Mouse (Mus musculus): ENCODE data around the gene Crygb. TPM values are rescaled to one million over a fixed set of nuclear protein-coding genes. Genes with fewer than 3 reads are reported as not detected.
"Not testable (repeated sequence)": the region's sequence is repeated elsewhere in the genome, so short reads cannot be mapped to it uniquely, and the experiment has no call there.

Gene Crygb
- polyA plus RNA-seq, 2 experiments = 0.29 TPM; not detected in 1

DNA sequence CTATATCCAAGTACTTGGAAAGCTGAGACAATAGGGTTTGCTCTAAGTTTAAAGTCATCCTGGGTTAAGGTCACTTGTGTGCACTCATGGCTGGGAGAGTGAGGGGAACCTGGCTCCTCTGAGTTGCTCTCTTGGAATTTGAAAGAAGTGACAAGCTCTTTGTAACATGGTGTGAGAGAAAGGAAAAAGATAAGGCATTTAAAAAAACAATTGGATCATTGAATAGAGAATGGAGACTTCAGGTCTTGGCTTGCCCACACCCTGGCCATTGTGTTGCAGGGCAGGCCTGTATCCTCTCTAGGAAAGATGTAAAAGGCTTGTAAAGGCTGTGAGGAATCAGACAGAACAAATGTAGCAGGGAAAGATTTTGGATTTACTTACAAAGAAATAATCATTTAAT lies 14.2 kb downstream of the Crygb start:
- H3K4me3 ChIP-seq (replicated peaks; ENCODE audit: low read length) = no peak overlapping the region
- ATAC-seq (ENCODE audit: low FRiP score, low read depth) (no peak), DNase-seq (ENCODE audit: low spot score) (no peak)
- H3K4me1 ChIP-seq (ENCODE audit: control insufficient read depth, insufficient read depth, low read length) = no peaks in the 10 kb centered on the region
- H3K9me3 ChIP-seq (ENCODE audit: control insufficient read depth, low read length) = no peaks in the 10 kb centered on the region
- no peak for TF ChIP-seq POLR2A (IDR thresholded peaks at IDR 0.05; ENCODE audit: borderline replicate concordance, extremely low read depth, insufficient read depth, insufficient read length)
- no peak overlapping the region for H3K9ac ChIP-seq (ENCODE audit: low read depth, low read length, severe bottlenecking)
- no peaks in the 10 kb centered on the region for H3K27me3 ChIP-seq (ENCODE audit: control insufficient read depth, insufficient read depth, low read length)
- H3K36me3 ChIP-seq (ENCODE audit: control insufficient read depth, insufficient read depth, low read length) = no peaks in the 10 kb centered on the region
- H3K27ac ChIP-seq (replicated peaks; ENCODE audit: low read depth, low read length) = no peak overlapping the region
- H3K4me2 ChIP-seq (replicated peaks; ENCODE audit: low read depth, low read length, severe bottlenecking) = no peak overlapping the region

DNA sequence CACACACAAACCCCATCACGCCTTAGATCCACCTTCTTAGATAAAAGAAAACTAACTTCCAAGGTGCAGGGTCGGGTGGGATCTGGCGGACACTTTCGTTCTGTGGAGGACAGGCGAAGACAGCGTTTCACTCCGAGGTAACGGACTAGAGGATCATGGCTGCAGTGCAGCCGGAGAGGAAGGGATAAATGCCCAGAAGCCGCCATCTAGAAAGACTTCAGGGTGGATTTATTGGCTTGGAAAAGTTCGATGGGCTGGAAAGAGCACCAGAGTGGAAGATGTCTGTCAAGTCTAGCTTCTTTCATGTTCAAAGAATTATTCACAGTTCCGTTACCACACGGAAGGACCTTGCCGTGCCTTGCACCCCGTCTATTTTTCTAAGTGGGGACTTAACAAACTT lies 17.9 kb downstream of the Crygb start:
- no peak overlapping the region for H3K9ac ChIP-seq (ENCODE audit: low read depth, low read length, severe bottlenecking)
- no peak for DNase-seq (ENCODE audit: low spot score)
- no peaks in the 10 kb centered on the region; the same call in 1 of the 2 replicates for H3K27me3 ChIP-seq (ENCODE audit: control insufficient read depth, insufficient read depth, low read length)
- no peaks in the 10 kb centered on the region for H3K36me3 ChIP-seq (ENCODE audit: control insufficient read depth, insufficient read depth, low read length)
- H3K4me3 ChIP-seq (replicated peaks; ENCODE audit: low read length) = no peak overlapping the region
- no peak overlapping the region for H3K4me2 ChIP-seq (replicated peaks; ENCODE audit: low read depth, low read length, severe bottlenecking)
- ATAC-seq (ENCODE audit: low FRiP score, low read depth) = no peak
- no peaks in the 10 kb centered on the region for H3K9me3 ChIP-seq (ENCODE audit: control insufficient read depth, low read length)
- H3K27ac ChIP-seq (replicated peaks; ENCODE audit: low read depth, low read length) = no peak overlapping the region
- no peak for TF ChIP-seq POLR2A (IDR thresholded peaks at IDR 0.05; ENCODE audit: borderline replicate concordance, extremely low read depth, insufficient read depth, insufficient read length)
- 91% methylated on average over 15 of the region's 15 CpGs for WGBS
- no peaks in the 10 kb centered on the region for H3K4me1 ChIP-seq (ENCODE audit: control insufficient read depth, insufficient read depth, low read length)

GRCm38 (mm10) chr1:65063352-65063751 lies 18.7 kb downstream of the Crygb start, which contains the start of gene Crygd:
TSS of gene Crygd (minus strand) at chr1:65063452.
- Histone ChIP-seq H3K4me1 (ENCODE audit: control insufficient read depth, insufficient read depth, low read length) (no peaks in the 10 kb centered on the region), H3K36me3 (ENCODE audit: control insufficient read depth, insufficient read depth, low read length) (no peaks in the 10 kb centered on the region), H3K9ac (ENCODE audit: low read depth, low read length, severe bottlenecking) (no peak within 1 kb of the TSS), H3K27ac (replicated peaks; ENCODE audit: low read depth, low read length) (no peak within 1 kb of the TSS), H3K4me2 (replicated peaks; ENCODE audit: low read depth, low read length, severe bottlenecking) (no peak within 1 kb of the TSS), H3K27me3 (ENCODE audit: control insufficient read depth, insufficient read depth, low read length) (no peaks in the 10 kb centered on the region; the same call in 1 of the 2 replicates), H3K9me3 (ENCODE audit: control insufficient read depth, low read length) (no peaks in the 10 kb centered on the region), H3K4me3 (replicated peaks; ENCODE audit: low read length) (no peak within 1 kb of the TSS)
- WGBS = 82% methylated on average over 8 of the region's 8 CpGs
- no peak for TF ChIP-seq POLR2A (IDR thresholded peaks at IDR 0.05; ENCODE audit: borderline replicate concordance, extremely low read depth, insufficient read depth, insufficient read length)
- no peak for DNase-seq (ENCODE audit: low spot score)
- no peak for ATAC-seq (ENCODE audit: low FRiP score, low read depth)

- TF ChIP-seq POLR2A (IDR thresholded peaks at IDR 0.05; ENCODE audit: borderline replicate concordance, extremely low read depth, insufficient read depth, insufficient read length) = no peak
- Histone ChIP-seq H3K4me2 (replicated peaks; ENCODE audit: low read depth, low read length, severe bottlenecking) (no peak overlapping the region), H3K36me3 (ENCODE audit: control insufficient read depth, insufficient read depth, low read length) (no peaks in the 10 kb centered on the region), H3K27me3 (ENCODE audit: control insufficient read depth, insufficient read depth, low read length) (no peaks in the 10 kb centered on the region), H3K9ac (ENCODE audit: low read depth, low read length, severe bottlenecking) (no peak overlapping the region), H3K4me1 (ENCODE audit: control insufficient read depth, insufficient read depth, low read length) (no peaks in the 10 kb centered on the region), H3K27ac (replicated peaks; ENCODE audit: low read depth, low read length) (no peak overlapping the region), H3K9me3 (ENCODE audit: control insufficient read depth, low read length) (no peaks in the 10 kb centered on the region), H3K4me3 (replicated peaks; ENCODE audit: low read length) (no peak overlapping the region)
- no peak for DNase-seq (ENCODE audit: low spot score)
- 31% methylated on average over 2 of the region's 2 CpGs for WGBS
- ATAC-seq (ENCODE audit: low FRiP score, low read depth) = no peak
Measured at GRCm38 (mm10) chr1:65052140-65052539, 29.9 kb downstream of the Crygb start.

DNA sequence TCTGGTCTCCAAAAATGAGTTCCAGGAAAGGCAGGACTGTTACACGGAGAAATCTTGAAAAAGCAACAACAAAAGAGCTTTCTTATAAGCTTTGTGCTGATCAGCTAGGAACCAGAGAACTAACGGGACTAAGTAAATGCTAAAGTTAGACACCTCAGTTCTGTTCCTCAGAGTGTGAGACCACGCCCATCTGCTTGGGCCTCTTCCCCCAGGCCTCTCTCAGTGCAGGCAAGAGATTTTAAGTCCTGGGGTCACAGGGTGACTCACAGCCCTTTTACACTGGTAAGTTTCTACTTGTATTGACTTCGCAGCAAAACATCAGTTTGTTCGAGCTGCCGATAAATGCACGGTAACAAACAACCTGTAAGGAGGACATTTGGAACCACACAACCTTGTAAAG lies 30.4 kb downstream of the Crygb start:
- Histone ChIP-seq H3K4me2 (replicated peaks; ENCODE audit: low read depth, low read length, severe bottlenecking) (no peak overlapping the region), H3K36me3 (ENCODE audit: control insufficient read depth, insufficient read depth, low read length) (no peaks in the 10 kb centered on the region), H3K9me3 (ENCODE audit: control insufficient read depth, low read length) (no peaks in the 10 kb centered on the region), H3K27ac (replicated peaks; ENCODE audit: low read depth, low read length) (no peak overlapping the region), H3K4me1 (ENCODE audit: control insufficient read depth, insufficient read depth, low read length) (no peaks in the 10 kb centered on the region), H3K27me3 (ENCODE audit: control insufficient read depth, insufficient read depth, low read length) (no peaks in the 10 kb centered on the region), H3K9ac (ENCODE audit: low read depth, low read length, severe bottlenecking) (no peak overlapping the region), H3K4me3 (replicated peaks; ENCODE audit: low read length) (no peak overlapping the region)
- ATAC-seq (ENCODE audit: low FRiP score, low read depth) (no peak), DNase-seq (ENCODE audit: low spot score) (no peak)
- no peak for TF ChIP-seq POLR2A (IDR thresholded peaks at IDR 0.05; ENCODE audit: borderline replicate concordance, extremely low read depth, insufficient read depth, insufficient read length)
- WGBS = 60% methylated on average over 7 of the region's 7 CpGs

DNA sequence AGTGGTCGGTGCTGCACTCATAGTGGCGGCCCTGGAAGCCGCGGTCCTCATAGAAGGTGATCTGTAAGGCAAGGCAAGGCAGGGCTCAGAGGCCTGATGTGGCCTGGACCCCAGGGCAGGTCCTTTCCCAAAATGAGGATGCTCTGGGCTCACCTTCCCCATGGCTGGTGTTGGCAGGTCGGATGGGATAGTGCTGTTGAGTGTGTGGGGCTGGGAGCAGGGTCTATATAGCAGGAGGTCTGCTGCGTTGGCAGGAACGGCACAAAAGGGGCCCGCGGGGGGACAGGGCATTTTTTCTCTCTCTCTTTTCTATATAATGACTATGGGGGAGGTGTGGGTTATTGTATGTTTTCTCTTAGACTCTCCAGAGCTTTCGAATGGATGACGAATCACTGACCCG lies 31.1 kb downstream of the Crygb start, which contains the start of gene Cryge:
Cryge (minus strand) TSS at position 198 of the 400 bp plus-strand sequence.
- H3K36me3 ChIP-seq (ENCODE audit: control insufficient read depth, insufficient read depth, low read length); H3K9me3 ChIP-seq (ENCODE audit: control insufficient read depth, low read length); H3K27ac ChIP-seq (replicated peaks; ENCODE audit: low read depth, low read length); H3K27me3 ChIP-seq (ENCODE audit: control insufficient read depth, insufficient read depth, low read length); H3K4me3 ChIP-seq (replicated peaks; ENCODE audit: low read length); DNase-seq (ENCODE audit: low spot score); H3K4me1 ChIP-seq (ENCODE audit: control insufficient read depth, insufficient read depth, low read length); ATAC-seq (ENCODE audit: low FRiP score, low read depth); H3K4me2 ChIP-seq (replicated peaks; ENCODE audit: low read depth, low read length, severe bottlenecking); H3K9ac ChIP-seq (ENCODE audit: low read depth, low read length, severe bottlenecking): not testable (repeated sequence)
- WGBS = 69% methylated on average over 8 of the region's 12 CpGs

Measured in limb, embryonic 14.5 days (tissue).